In genomic region chr1:82220673-82221396, GRCm38 (mm10) we compare ENCODE assay signal across 14 mouse cellular contexts. TPM values are rescaled to one million over a fixed set of nuclear protein-coding genes. Genes with fewer than 3 reads are reported as not detected.
DNase-seq lines count a peak whose midpoint lies in the region; ATAC-seq and TF ChIP-seq lines count a peak whose summit lies in the region.
"Had no signal": no experiment of that assay in that cellular context is flagged by ENCODE, and none has a peak within 500 bp of the region (broad histone marks: within the 10 kb centered on the region; RNA-seq: fewer than 3 reads in every experiment).

No protein-coding gene starts in this region.

- no peak overlapping the region for H3K4me3 ChIP-seq in heart, embryonic 16.5 days (ENCODE audit: low read length)
- no peak overlapping the region for H3K4me3 ChIP-seq in midbrain, embryonic 12.5 days
- no peak overlapping the region for H3K4me3 ChIP-seq in midbrain, embryonic 11.5 days (ENCODE audit: low read depth, low read length)
- H3K4me3 ChIP-seq in midbrain, embryonic 13.5 days (replicated peaks), result no peak overlapping the region
- H3K4me3 ChIP-seq in thymus, adult 2 months (ENCODE audit: control insufficient read depth, insufficient read depth, low read length), result no peak overlapping the region
- H3K4me3 ChIP-seq: intestine, embryonic 15.5 days had no signal

- no peak overlapping the region for H3K9ac ChIP-seq in heart, embryonic 16.5 days (ENCODE audit: low read length)
- H3K9ac ChIP-seq in midbrain, embryonic 12.5 days (replicated peaks), result no peak overlapping the region
- no peak overlapping the region for H3K9ac ChIP-seq in midbrain, embryonic 11.5 days (ENCODE audit: low read length)
- no peak overlapping the region for H3K9ac ChIP-seq in midbrain, embryonic 13.5 days (replicated peaks)
- H3K9ac ChIP-seq: intestine, embryonic 15.5 days; liver, embryonic 14.5 days had no signal

- H3K27me3 ChIP-seq in heart, embryonic 16.5 days (ENCODE audit: control insufficient read depth, insufficient read depth, low read length), result no peaks in the 10 kb centered on the region
- no peaks in the 10 kb centered on the region for H3K27me3 ChIP-seq in midbrain, embryonic 12.5 days
- H3K27me3 ChIP-seq in midbrain, embryonic 11.5 days (ENCODE audit: control insufficient read depth, insufficient read depth, low read length), result no peaks in the 10 kb centered on the region
- H3K27me3 ChIP-seq in midbrain, embryonic 13.5 days, result no peaks in the 10 kb centered on the region
- no peaks in the 10 kb centered on the region for H3K27me3 ChIP-seq in thymus, adult 2 months (ENCODE audit: control insufficient read depth, insufficient read depth, low read length)
- H3K27me3 ChIP-seq: intestine, embryonic 15.5 days had no signal

- DNase-seq in embryo, embryonic 10.5 days (ENCODE audit: low spot score), result peak; percentile 14
- no peak for DNase-seq in embryo, embryonic 11 days
- no peak for DNase-seq in heart, adult 8-10 months (ENCODE audit: low spot score)
- no peak for DNase-seq in midbrain, embryonic 11.5 days (ENCODE audit: low spot score, missing footprints)
- no peak for DNase-seq in thymus, adult 2 months
- DNase-seq: B cell, adult 2 months; kidney, postnatal 25 days; thymus, postnatal 14 days had no signal

- peaks cover 9% of the 10 kb centered on the region; the same call in 1 of the 2 replicates for H3K4me1 ChIP-seq in heart, embryonic 16.5 days (ENCODE audit: control insufficient read depth, insufficient read depth, low read length)
- H3K4me1 ChIP-seq in midbrain, embryonic 12.5 days, result peaks cover 3% of the 10 kb centered on the region
- no peaks in the 10 kb centered on the region for H3K4me1 ChIP-seq in midbrain, embryonic 11.5 days (ENCODE audit: control insufficient read depth, insufficient read depth, low read length)
- H3K4me1 ChIP-seq in midbrain, embryonic 13.5 days (replicated peaks), result peaks cover 8% of the 10 kb centered on the region
- no peaks in the 10 kb centered on the region for H3K4me1 ChIP-seq in thymus, adult 2 months (replicated peaks; ENCODE audit: control insufficient read depth, insufficient read depth, low read length)
- H3K4me1 ChIP-seq: intestine, embryonic 15.5 days had no signal

- TF ChIP-seq POLR2A in thymus, adult 2 months (IDR thresholded peaks at IDR 0.05; ENCODE audit: control insufficient read depth, extremely low read depth, insufficient read depth, low read length, poor library complexity), result no peak

- no peaks in the 10 kb centered on the region for H3K9me3 ChIP-seq in heart, embryonic 16.5 days (replicated peaks; ENCODE audit: control insufficient read depth, low read length)
- H3K9me3 ChIP-seq in midbrain, embryonic 12.5 days, result no peaks in the 10 kb centered on the region
- no peaks in the 10 kb centered on the region for H3K9me3 ChIP-seq in midbrain, embryonic 11.5 days (ENCODE audit: control insufficient read depth, low read length)
- no peaks in the 10 kb centered on the region for H3K9me3 ChIP-seq in midbrain, embryonic 13.5 days
- H3K9me3 ChIP-seq: intestine, embryonic 15.5 days had no signal

- 26% methylated on average over 12 of the region's 12 CpGs for WGBS in heart, embryonic 16.5 days
- 30% methylated on average over 12 of the region's 12 CpGs for WGBS in midbrain, embryonic 12.5 days
- 38% methylated on average over 11 of the region's 12 CpGs for WGBS in midbrain, embryonic 11.5 days
- 33% methylated on average over 12 of the region's 12 CpGs for WGBS in midbrain, embryonic 13.5 days
- 73% methylated on average over 12 of the region's 12 CpGs for WGBS in thymus, adult 2 months

- TF ChIP-seq CTCF in thymus, adult 2 months (IDR thresholded peaks at IDR 0.05; ENCODE audit: borderline replicate concordance, control insufficient read depth, extremely low read depth, insufficient read depth, low read length, poor library complexity), result no peak

- H3K36me3 ChIP-seq in heart, embryonic 16.5 days (ENCODE audit: control insufficient read depth, insufficient read depth), result no peaks in the 10 kb centered on the region
- no peaks in the 10 kb centered on the region for H3K36me3 ChIP-seq in midbrain, embryonic 12.5 days
- H3K36me3 ChIP-seq in midbrain, embryonic 11.5 days (ENCODE audit: control insufficient read depth, insufficient read depth, low read length), result no peaks in the 10 kb centered on the region
- H3K36me3 ChIP-seq in midbrain, embryonic 13.5 days, result no peaks in the 10 kb centered on the region
- H3K36me3 ChIP-seq in thymus, adult 2 months (ENCODE audit: control insufficient read depth, insufficient read depth, low read length), result no peaks in the 10 kb centered on the region
- H3K36me3 ChIP-seq: intestine, embryonic 15.5 days had no signal

- ATAC-seq in heart, embryonic 16.5 days (replicated peaks; ENCODE audit: extremely low read depth, insufficient read depth, low FRiP score), result no peak; the same call in 1 of the 2 replicates
- ATAC-seq in midbrain, embryonic 12.5 days (ENCODE audit: low FRiP score, low read depth), result peak; percentile 68
- no peak for ATAC-seq in midbrain, embryonic 11.5 days (ENCODE audit: low FRiP score)
- peak; percentile 48; the same call in 1 of the 2 replicates for ATAC-seq in midbrain, embryonic 13.5 days
- ATAC-seq: intestine, embryonic 15.5 days had no signal

- no peak overlapping the region for H3K27ac ChIP-seq in heart, embryonic 16.5 days (ENCODE audit: low read length)
- H3K27ac ChIP-seq in midbrain, embryonic 12.5 days (replicated peaks), result no peak overlapping the region
- H3K27ac ChIP-seq in midbrain, embryonic 11.5 days (ENCODE audit: low read depth, low read length), result no peak overlapping the region
- peak overlapping the region; percentile 25; the same call in 1 of the 2 replicates for H3K27ac ChIP-seq in midbrain, embryonic 13.5 days
- H3K27ac ChIP-seq in thymus, adult 2 months (ENCODE audit: control insufficient read depth, insufficient read depth, low read length), result no peak overlapping the region
- H3K27ac ChIP-seq: intestine, embryonic 15.5 days; liver, embryonic 14.5 days had no signal

- peak overlapping the region; percentile 30; the same call in 1 of the 2 replicates for H3K4me2 ChIP-seq in heart, embryonic 16.5 days (ENCODE audit: low read depth, low read length)
- H3K4me2 ChIP-seq in midbrain, embryonic 12.5 days (replicated peaks), result no peak overlapping the region
- no peak overlapping the region for H3K4me2 ChIP-seq in midbrain, embryonic 11.5 days
- H3K4me2 ChIP-seq in midbrain, embryonic 13.5 days (replicated peaks), result no peak overlapping the region
- H3K4me2 ChIP-seq: intestine, embryonic 15.5 days had no signal

RNA-seq across cellular contexts. Expression of gene Gm9747, which starts 12.1 kb away (rescaled TPM):
- polyA plus RNA-seq in heart, embryonic 16.5 days (2015; fragmentation: Nextera tagmentation; extraction: Ambion mirVana), result 31.6 and 33.8 TPM in 2 replicates
- not detected for total RNA-seq in heart, adult 8-10 months (2022)
- 24.9 and 26.4 TPM in 2 replicates for polyA plus RNA-seq in midbrain, embryonic 12.5 days (2016; fragmentation: Nextera tagmentation; extraction: Ambion mirVana)
- 22.6 and 23.7 TPM in 2 replicates for polyA plus RNA-seq in midbrain, embryonic 11.5 days (2014; fragmentation: Nextera tagmentation; extraction: Ambion mirVana)
- 20.9 and 21.0 TPM in 2 replicates for polyA plus RNA-seq in midbrain, embryonic 13.5 days (2015; fragmentation: Nextera tagmentation; extraction: Ambion mirVana)
- polyA plus RNA-seq in thymus, adult 2 months (2012; rRNA removed), result not detected in 2 replicates
- total RNA-seq: MEL had no signal

Comparison
In these comparisons a context has a peak if more than half of its experiments do, and no peak if none do; other contexts are left out.
1. ATAC-seq: peak in midbrain, embryonic 12.5 days (single experiment) and midbrain, embryonic 13.5 days (single experiment); none in heart, embryonic 16.5 days (single experiment) and midbrain, embryonic 11.5 days (single experiment).
2. RNA of gene Gm9747, which starts 12.1 kb away (polyA plus RNA-seq): 31.6 to 33.8 TPM in heart, embryonic 16.5 days, 24.9 to 26.4 TPM in midbrain, embryonic 12.5 days, 22.6 to 23.7 TPM in midbrain, embryonic 11.5 days and 20.9 to 21.0 TPM in midbrain, embryonic 13.5 days; not detected in thymus, adult 2 months; every median in the first group is over 10 times any median in the second.